Mouse (Mus musculus) lung, postnatal 0 days (tissue): Measurements from ENCODE around the gene Btnl10.

ENCODE experiments used
- CTCF ChIP-seq: IDR thresholded peaks from 2 replicates; pipeline ENCODE4 v1.5.1; 2016; ENCODE audit warnings: antibody characterized with exemption, mild to moderate bottlenecking
- EP300 ChIP-seq: IDR thresholded peaks from 2 replicates; pipeline ENCODE4 v1.6.1; 2016; ENCODE audit warnings: antibody characterized with exemption, mild to moderate bottlenecking, control low read depth

DNA sequence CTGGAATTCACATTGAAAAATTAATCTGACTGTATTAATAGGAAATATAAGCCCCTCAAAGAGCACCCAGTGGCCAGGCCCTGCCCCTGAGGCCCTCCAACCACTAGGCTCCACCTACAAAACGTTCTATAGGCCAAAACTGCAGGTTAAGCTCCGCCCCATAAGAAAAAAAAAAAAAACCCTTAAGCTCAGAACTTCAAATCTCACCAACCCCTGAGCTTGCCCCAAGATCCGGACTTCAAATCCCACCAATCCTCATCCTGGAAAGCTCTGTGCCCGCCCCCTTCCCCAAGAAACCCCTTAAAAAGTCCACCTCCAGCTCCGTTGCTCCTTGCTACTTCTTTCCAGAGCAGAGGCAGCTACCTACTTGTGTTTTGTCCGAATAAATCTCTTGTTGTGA lies 12.9 kb upstream of the Btnl10 start:
- TF ChIP-seq EP300 (0 out of 2 replicates have a peak, but pooled peaks have one; percentile 13), CTCF (no peak)
